Mouse (Mus musculus): ENCODE results near the gene Rps6. TPM values are rescaled to one million over a fixed set of nuclear protein-coding genes. Genes with fewer than 3 reads are reported as not detected.
"Not testable (repeated sequence)": the region's sequence is repeated elsewhere in the genome, so short reads cannot be mapped to it uniquely, and the experiment has no call there.

The Rps6 gene
- polyA plus RNA-seq, 1 experiment from 2014 or later, result 410 TPM

DNA sequence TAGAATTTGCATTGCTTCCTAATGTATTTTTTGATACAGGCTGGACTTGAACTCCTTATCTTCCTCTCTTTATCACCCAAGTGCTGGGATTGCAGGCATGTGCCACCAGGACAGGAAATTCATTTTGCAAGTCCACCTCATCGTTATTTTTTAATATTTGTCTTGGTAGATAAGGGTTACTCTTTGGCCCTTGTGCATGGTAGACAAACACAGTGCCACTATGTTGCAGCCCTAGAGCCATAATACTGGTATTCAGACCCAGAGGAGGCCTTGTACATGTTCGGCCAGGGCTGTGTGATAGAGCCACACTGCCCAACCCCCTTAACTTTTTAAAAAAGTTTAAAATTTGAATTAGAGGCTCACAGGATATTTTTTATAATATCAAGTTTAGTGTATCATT is 10.0 kb downstream of the Rps6 start:
- no peak overlapping the region for H3K9ac ChIP-seq
- H3K36me3 ChIP-seq, result peaks cover 41% of the 10 kb centered on the region
- no peak for ATAC-seq (replicated peaks; ENCODE audit: insufficient number of reproducible peaks, insufficient read depth, low FRiP score, low read depth)
- no peaks in the 10 kb centered on the region for H3K27me3 ChIP-seq
- no peaks in the 10 kb centered on the region for H3K9me3 ChIP-seq (replicated peaks)
- H3K4me2 ChIP-seq, result no peak overlapping the region
- no peak overlapping the region for H3K27ac ChIP-seq
- no peaks in the 10 kb centered on the region for H3K4me1 ChIP-seq (replicated peaks)
- no peak overlapping the region for H3K4me3 ChIP-seq
- WGBS, result 56% methylated on average over 2 of the region's 2 CpGs

DNA sequence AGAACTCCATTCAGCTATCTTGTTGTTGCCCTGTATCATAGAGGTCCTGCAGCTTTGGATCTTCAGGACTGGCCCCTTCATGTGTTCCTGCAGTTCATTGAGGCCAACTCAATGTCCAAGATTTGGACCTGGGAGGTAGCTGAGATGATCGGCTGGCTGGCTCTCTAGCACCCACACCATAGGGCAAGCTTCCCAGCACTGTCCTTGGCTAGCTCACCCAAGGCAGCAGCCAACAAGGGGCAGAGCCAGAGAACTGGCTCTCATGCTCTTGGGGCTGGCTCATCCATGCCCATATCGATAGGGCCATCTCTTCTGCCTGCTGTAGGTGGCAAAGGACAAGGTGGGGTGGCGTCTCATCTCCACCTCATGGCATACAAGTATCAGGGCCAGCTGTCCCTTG is 11.8 kb downstream of the Rps6 start:
- Histone ChIP-seq H3K36me3 (peaks cover 48% of the 10 kb centered on the region), H3K27ac (no peak overlapping the region), H3K9me3 (replicated peaks) (no peaks in the 10 kb centered on the region), H3K4me2 (no peak overlapping the region), H3K4me3 (no peak overlapping the region), H3K9ac (no peak overlapping the region), H3K4me1 (replicated peaks) (no peaks in the 10 kb centered on the region), H3K27me3 (no peaks in the 10 kb centered on the region)
- no peak for ATAC-seq (replicated peaks; ENCODE audit: insufficient number of reproducible peaks, insufficient read depth, low FRiP score, low read depth)
- WGBS, result 96% methylated on average over 3 of the region's 3 CpGs

DNA sequence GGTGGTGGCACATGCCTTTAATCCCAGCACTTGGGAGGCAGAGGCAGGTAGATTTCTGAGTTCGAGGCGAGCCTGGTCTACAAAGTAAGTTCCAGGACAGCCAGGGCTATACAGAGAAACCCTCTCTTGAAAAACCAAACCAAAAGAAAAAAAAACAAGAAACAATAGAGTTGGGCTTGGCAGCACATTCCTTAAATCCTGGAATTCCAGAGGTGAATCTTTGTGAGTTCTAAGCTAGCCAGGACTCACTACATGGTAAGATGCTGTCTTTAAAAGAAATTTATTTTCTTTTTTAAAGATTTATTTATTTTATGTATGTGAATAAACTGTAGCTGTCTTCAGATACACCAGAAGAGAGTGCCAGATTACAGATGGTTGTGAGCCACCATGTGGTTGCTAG is 16.1 kb downstream of the Rps6 start:
- ATAC-seq (replicated peaks; ENCODE audit: insufficient number of reproducible peaks, insufficient read depth, low FRiP score, low read depth); H3K9me3 ChIP-seq (replicated peaks); H3K4me3 ChIP-seq; H3K4me1 ChIP-seq (replicated peaks); H3K9ac ChIP-seq; H3K4me2 ChIP-seq; H3K27me3 ChIP-seq; H3K27ac ChIP-seq: not testable (repeated sequence)
- 100% methylated on average over 2 of the region's 2 CpGs for WGBS
- H3K36me3 ChIP-seq, result peaks cover 63% of the 10 kb centered on the region

DNA sequence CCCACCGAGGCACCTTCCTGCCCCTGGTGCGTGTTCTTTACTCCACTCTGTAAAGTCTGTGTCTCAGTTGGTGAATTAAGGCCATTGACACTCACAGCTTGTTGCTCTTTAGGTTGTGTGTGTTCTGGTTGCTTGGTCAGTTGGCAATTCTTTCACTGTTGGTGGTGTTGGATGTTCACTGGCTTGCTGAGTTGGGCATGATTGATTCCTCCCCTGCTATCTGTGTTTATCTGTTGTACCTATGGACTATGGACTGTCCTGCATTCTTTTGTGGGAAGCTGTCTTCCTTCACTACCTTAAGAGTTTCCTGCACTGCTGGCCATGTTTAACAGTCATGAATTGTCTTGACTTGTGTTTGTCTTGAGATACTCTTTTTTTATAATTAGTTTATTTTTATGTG is 25.3 kb downstream of the Rps6 start:
- no peak overlapping the region for H3K4me2 ChIP-seq
- no peaks in the 10 kb centered on the region for H3K4me1 ChIP-seq (replicated peaks)
- H3K27ac ChIP-seq, result no peak overlapping the region
- peaks cover 52% of the 10 kb centered on the region for H3K36me3 ChIP-seq
- no peak overlapping the region for H3K4me3 ChIP-seq
- no peaks in the 10 kb centered on the region for H3K9me3 ChIP-seq (replicated peaks)
- WGBS, result 90% methylated on average over 2 of the region's 2 CpGs
- H3K9ac ChIP-seq, result no peak overlapping the region
- no peak for ATAC-seq (replicated peaks; ENCODE audit: insufficient number of reproducible peaks, insufficient read depth, low FRiP score, low read depth)
- no peaks in the 10 kb centered on the region for H3K27me3 ChIP-seq

DNA sequence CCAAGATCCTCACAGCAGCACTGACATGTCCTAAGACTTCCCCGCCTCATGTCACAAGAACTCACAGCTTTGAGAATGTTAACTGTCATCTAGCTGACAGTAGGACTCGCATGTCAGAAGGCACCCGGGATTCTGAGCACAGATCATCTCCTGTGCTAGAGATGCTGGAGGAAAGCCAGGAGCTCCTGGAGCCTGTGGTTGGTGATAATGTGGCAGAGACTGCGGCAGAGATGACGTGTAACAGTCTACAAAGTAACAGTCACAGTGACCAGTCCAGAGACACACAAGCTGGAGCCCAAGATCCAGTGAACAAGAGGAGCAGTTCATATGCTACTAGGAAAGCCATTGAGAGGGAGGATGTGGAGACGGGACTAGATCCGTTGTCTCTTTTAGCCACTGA is 32.1 kb downstream of the Rps6 start:
- WGBS, result 63% methylated on average over 7 of the region's 7 CpGs
- Histone ChIP-seq H3K4me3 (no peak overlapping the region), H3K4me2 (no peak overlapping the region), H3K36me3 (peaks cover 55% of the 10 kb centered on the region), H3K27me3 (no peaks in the 10 kb centered on the region), H3K9ac (no peak overlapping the region), H3K27ac (no peak overlapping the region), H3K4me1 (replicated peaks) (no peaks in the 10 kb centered on the region; the same call in 1 of the 2 replicates), H3K9me3 (replicated peaks) (no peaks in the 10 kb centered on the region)
- ATAC-seq (replicated peaks; ENCODE audit: insufficient number of reproducible peaks, insufficient read depth, low FRiP score, low read depth), result no peak

DNA sequence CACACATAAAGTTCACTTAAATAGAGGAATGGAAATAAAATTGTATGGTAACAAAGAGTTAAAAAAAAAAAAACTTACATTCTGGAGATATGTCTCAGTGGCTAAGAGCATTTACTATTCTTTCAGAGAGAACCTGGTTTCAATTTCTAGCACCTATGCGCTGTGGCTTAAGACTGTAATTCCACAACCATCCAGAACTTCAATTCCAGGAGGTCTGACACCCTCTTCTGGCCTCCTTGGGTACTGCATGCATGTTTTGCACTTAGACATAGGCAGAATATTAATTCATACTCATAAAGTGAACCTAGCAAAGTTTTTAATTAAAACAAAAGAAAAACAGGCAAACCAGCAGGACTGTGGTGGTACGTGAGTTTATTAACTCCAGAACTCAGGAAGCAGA is 34.0 kb downstream of the Rps6 start:
- Histone ChIP-seq H3K27me3 (no peaks in the 10 kb centered on the region), H3K4me2 (no peak overlapping the region), H3K9me3 (replicated peaks) (no peaks in the 10 kb centered on the region), H3K36me3 (peaks cover 53% of the 10 kb centered on the region), H3K4me1 (replicated peaks) (no peaks in the 10 kb centered on the region; the same call in 1 of the 2 replicates), H3K27ac (no peak overlapping the region), H3K4me3 (no peak overlapping the region), H3K9ac (no peak overlapping the region)
- 80% methylated on average over 2 of the region's 2 CpGs for WGBS
- ATAC-seq (replicated peaks; ENCODE audit: insufficient number of reproducible peaks, insufficient read depth, low FRiP score, low read depth), result no peak

DNA sequence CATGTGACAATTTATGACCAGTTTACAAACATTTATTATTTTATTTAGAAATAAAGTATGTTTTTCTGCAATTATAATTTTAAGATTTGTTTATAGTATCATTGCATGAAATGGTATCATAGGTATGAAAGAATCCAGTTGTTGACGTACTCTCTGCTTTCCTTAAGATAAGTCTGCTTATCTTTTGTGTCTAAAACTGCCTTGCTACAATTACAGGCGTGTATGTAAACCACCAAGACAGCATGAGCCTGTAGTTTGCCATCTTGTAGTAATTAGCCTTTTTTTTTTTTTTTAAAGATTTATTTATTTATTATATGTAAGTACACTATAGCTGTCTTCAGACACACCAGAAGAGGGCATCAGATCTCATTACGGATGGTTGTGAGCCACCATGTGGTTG is 42.4 kb downstream of the Rps6 start:
- WGBS, result 84% methylated on average over 3 of the region's 3 CpGs
- Histone ChIP-seq H3K27ac (no peak overlapping the region), H3K4me2 (no peak overlapping the region), H3K27me3 (no peaks in the 10 kb centered on the region), H3K36me3 (peaks cover 24% of the 10 kb centered on the region), H3K4me3 (no peak overlapping the region), H3K9me3 (replicated peaks) (no peaks in the 10 kb centered on the region), H3K4me1 (replicated peaks) (no peaks in the 10 kb centered on the region), H3K9ac (no peak overlapping the region)
- ATAC-seq (replicated peaks; ENCODE audit: insufficient number of reproducible peaks, insufficient read depth, low FRiP score, low read depth), result no peak

DNA sequence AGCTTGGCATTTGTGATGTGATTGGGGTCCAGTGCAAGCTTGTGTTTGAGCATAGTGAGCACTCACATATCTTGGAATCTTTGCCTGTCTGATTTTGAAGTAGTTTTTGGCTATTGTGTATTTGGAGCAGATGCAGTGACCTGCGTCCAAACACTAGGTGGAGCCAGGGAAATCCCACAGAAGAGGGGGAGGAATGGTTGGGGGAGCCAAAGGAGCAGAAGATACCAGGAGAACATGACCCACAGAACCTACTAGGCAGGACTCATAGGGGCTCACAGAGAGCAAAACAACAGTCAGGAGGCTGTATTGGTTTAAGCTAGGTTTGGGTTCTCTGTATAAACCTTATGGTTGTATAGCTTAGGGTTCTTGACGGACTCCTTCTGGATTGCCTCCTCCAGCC is 46.6 kb downstream of the Rps6 start:
- Histone ChIP-seq H3K27ac (no peak overlapping the region), H3K4me3 (no peak overlapping the region), H3K36me3 (peaks cover 23% of the 10 kb centered on the region), H3K9me3 (replicated peaks) (no peaks in the 10 kb centered on the region), H3K4me2 (no peak overlapping the region), H3K4me1 (replicated peaks) (no peaks in the 10 kb centered on the region), H3K27me3 (no peaks in the 10 kb centered on the region), H3K9ac (no peak overlapping the region)
- WGBS, result 56% methylated on average over 2 of the region's 2 CpGs
- no peak for ATAC-seq (replicated peaks; ENCODE audit: insufficient number of reproducible peaks, insufficient read depth, low FRiP score, low read depth)

Other genes with a start within 250 kb of the Rps6 start
- gene Haus6, start 245.4 kb downstream of the Rps6 start, polyA plus RNA-seq (2015; fragmentation: Nextera tagmentation; extraction: Ambion mirVana), result 7.6 and 9.2 TPM in 2 replicates
- 62.8 and 71.7 TPM in 2 replicates for gene Plin2, start 187.4 kb downstream of the Rps6 start, polyA plus RNA-seq (2015; fragmentation: Nextera tagmentation; extraction: Ambion mirVana)
- gene Dennd4c, start 108.9 kb downstream of the Rps6 start, polyA plus RNA-seq (2015; fragmentation: Nextera tagmentation; extraction: Ambion mirVana), result 5.2 and 6.5 TPM in 2 replicates
- 28.6 and 30.4 TPM in 2 replicates for gene Acer2, start 17.0 kb upstream of the Rps6 start, polyA plus RNA-seq (2015; fragmentation: Nextera tagmentation; extraction: Ambion mirVana)